Mouse (Mus musculus) urinary bladder, postnatal 14 days (tissue): ENCODE measurements at regions not wholly inside any gene's neighbourhood (a gene's known extent, or its start where the extent isn't known, plus 50 kb on each side); places are given as distances from the start of the nearest gene placed in this dataset.

Experiments used
- DNase-seq: peaks from one replicate; pipeline ENCODE4 v3.0.0; 2021; ENCODE audit warnings: low spot score

- DNase-seq = no peak
These were observed 281.1 kb upstream of the Tle3 start for GRCm38 (mm10) chr9:61091036-61091435.

- DNase-seq = no peak
These were observed 279.2 kb upstream of the Tle3 start for GRCm38 (mm10) chr9:61092834-61093479.

- DNase-seq = no peak
These were observed 276.9 kb upstream of the Tle3 start for GRCm38 (mm10) chr9:61095069-61095775.

DNA sequence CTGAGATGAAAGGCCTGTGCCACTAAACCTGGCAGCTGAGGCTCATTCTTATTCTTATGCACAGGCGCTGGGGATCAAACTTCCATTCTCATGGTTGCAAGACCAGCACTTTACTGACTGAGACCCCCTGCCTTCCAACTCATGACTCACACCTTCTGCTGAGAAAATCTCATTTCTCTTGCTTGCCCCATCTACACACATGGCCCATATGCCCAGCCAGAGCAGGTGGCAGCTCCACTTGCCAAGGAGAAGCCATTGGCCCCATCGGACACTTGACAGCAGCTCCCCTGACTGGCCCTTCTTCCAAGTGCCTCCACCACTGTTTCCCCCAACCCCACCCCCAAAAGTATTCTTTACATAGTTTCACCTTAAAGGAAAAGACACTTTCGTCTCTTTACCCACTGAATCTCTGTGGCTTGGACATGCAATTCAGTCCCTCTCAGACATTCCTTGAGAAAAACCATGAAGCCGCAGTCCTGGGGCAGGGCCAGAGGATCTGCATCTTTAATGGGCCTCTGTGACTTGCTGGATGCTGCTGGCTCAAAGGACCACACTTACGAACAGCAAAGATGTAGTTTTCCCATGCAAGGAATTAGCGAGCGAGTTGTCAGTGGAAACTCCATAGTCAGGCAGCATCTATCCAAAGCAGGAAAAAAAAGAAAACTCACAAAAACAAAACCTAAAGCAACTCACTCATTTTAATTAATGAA is 270.3 kb upstream of the Tle3 start:
- no peak for DNase-seq

DNA sequence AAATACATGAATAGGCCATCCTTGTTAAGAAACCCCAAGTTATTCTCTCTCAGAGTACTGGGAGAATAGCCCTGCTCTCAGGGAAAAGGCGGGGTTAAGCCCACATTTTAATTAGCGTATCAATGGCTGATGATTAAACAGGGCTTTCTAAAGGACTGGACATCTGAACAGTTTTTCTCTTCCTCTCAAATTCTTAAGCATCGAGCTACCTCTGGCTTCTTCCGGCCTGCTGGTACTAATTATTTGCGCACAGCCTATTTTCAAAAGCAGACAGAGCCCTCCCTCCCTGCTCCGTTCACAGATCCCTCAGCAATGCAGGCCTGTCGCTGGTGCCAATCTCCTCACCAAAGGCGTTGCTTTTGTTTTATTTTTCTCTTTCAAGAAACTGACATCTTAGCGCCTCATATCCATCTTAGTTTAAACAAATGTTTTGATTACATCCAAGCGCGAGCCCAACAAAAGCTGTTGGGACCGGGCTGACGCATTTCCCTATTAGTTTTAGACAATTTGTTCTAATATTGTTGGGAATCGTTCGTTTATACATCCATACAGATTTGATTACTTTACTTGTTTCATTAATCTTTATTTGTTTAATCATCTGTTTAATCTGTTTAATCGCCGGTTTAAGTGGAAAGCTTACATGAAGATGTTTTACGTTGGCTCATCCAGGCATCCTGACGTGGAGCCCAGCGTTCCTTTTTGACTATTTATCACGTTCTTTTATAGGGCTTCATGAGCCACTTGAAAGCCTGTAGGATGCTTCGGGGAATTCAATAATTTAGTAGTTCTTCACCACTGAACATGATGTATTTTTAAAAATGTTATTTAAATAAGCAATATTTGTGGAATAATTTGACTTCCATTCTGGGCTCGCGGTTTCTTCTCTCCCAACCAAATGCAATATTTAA is 269.5 kb upstream of the Tle3 start:
- DNase-seq = no peak

- no peak for DNase-seq
These were observed 266.5 kb upstream of the Tle3 start for GRCm38 (mm10) chr9:61105550-61106280.

DNA sequence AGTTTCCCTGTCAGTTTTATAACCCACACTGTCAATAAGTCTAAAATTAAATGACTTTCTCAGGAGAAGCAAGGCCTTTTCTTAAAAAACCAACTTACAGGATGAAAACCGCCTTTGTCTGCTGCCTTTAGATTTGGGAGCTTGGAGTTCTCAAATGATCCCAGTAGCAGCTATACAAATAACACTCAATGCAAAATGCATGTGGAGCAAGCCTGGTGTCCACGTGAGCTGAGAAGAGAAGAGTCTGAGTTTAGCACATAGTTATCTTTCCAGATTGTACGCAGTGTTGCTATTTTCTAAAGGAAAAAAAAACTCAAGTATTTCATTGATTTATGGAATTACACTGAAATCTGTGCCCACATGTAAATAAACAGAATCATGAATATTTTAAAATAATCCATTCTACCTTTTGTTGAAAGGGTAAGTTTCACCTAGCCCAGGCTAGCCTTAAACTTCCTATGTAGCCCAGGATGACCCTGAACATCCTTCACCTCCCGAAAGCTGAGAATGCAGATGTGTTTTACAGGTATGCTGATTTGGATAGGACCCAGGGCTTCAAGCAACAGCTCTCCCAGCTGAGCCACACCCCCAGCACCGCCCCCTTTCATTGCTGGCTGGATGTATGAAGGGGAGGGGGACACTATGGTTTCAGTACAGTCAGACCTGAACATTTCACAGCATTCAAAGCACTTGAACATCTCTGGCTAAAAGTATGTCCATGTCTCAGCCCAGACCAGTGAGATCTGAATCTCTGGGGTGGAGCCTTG is 262.5 kb upstream of the Tle3 start:
- DNase-seq = no peak

GRCm38 (mm10) chr9:61111206-61111605 is 261.0 kb upstream of the Tle3 start:
- DNase-seq = no peak

DNA sequence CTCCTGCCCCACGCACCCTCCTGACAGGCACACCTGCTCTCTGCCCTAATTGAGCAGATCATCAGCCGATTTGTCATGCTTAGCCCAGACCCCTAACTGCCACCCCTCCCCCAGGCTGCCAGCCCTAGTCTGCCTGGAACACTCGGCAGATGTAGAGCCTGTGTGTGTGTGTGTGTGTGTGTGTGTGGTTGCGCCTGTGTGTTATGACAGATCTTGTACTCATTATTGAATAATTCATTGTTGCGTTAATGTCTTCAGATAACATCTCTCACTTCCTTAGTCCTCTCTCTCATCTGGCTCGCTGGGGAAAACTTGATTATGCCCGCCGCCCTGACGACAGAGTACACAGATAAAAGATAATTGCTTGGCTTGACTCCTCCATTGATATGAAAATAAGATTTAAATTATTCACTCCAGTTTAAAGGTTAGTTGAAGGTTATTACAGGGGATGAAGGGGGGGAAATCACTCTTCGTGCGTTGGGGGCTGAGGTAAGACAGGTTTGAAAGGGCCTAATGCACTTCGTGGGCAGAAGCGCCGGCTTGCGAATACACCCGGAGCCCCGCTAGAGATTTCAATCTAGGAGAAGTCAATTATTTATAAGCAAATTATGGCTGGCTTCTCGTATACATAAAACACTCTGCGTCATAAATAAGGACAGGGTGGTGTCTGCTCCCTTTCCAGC is 260.3 kb upstream of the Tle3 start:
- peak; percentile 36 for DNase-seq

GRCm38 (mm10) chr9:61119252-61119651 is 252.9 kb upstream of the Tle3 start:
- no peak for DNase-seq

- no peak for DNase-seq
These were observed 251.6 kb upstream of the Tle3 start for GRCm38 (mm10) chr9:61120531-61120930.

DNA sequence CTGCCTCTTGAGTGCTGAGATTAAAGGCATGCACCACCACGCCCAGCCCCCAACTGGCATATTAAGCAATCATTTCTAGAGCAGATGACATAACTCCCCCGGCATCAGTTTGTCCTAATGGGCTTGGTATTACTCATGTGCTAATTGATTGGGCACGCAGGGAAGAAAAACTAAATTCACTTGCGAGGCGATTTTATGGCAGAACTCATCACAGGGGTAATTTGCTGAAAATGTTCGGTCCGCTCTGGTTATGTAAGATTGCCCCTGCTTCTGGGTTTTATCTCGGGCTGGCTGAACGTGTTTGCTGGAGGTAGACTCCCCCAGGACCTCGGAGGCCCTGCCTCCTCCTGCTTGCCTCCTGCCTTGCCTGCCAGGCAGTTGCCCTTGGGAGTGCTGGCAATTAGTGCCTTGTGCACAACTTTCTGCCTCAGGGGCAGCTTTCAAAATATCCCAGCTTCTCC is 251.2 kb upstream of the Tle3 start:
- DNase-seq = no peak

DNA sequence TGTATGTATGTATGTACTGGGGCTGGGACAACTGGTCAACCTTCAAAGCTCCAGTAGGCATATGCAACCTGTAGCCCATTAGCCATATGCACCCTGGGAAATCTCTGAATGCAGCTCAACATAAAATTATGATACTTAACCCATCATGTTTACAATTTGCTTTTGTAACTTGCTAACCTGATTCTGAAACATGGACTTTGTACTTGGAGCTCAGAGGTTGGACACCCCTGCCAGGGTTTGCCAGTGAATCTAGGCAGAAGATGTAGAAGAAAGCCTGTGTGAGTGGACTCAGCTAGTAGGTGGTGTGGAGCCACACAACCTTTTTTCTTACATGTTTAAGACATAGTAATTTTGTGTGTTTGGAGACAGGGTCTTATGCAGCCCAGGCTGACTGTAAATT is 248.7 kb upstream of the Tle3 start:
- DNase-seq = no peak

DNA sequence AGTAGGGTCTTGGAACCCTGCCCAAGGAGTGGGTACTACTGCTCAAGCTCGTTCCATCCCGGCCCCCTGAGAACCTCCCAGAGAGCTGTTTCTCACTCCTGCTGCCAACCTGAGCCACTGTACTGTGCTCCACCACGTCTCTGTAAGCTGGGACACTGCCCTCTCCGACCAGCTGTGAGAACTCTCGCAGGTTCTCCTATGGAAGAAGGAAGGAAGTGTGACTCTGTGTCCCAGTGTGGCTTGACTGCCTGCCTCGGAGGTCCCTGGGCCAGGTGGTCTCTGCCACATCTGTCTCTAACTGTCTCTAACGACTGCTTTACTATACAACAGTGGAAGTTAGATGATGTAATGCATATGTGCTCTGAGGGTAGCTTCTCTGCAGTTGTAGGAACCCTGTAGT is 246.4 kb upstream of the Tle3 start:
- DNase-seq = no peak

DNA sequence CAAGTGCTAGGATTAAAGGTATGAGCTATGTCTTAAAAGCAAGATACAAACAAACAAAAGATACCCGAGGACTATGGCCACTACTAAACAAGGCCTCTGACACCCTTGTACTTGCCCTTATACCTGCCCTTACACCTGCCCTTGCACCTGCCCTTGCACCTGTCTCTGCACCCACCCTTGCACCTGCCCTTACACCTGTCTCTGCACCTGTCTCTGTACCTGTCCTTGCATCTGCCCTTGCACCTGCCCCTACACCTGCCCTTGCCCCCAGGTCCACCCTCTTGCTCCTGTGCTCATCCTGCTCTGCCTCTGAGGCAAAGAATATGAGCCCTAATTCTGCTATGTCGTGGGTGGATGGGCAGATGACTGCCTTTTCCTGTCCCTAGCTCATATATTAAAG is 244.1 kb upstream of the Tle3 start:
- DNase-seq = no peak

DNA sequence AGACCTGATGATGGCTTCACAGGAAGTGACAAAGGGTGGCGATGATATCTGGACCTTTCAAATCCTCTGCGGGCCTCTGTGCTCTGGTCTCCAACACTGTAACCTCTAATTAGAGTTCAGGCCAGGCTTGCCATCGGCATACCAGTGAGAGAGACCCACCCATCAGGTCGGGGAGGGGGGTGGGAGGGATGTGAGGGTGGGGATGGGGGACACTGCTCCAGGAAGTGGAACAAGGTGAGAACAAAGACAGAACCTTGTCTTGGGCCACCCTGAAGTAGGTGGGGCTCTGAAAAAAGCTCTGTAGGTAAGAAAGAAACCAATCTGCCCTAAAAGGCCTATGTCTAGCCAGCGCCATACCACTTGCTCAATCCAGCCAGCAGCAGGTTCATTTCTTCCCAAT is 243.0 kb upstream of the Tle3 start:
- DNase-seq = no peak

- no peak for DNase-seq
These were observed 241.3 kb upstream of the Tle3 start for GRCm38 (mm10) chr9:61130877-61131276.

- no peak for DNase-seq
These were observed 236.8 kb upstream of the Tle3 start for GRCm38 (mm10) chr9:61135263-61135882.

- DNase-seq = no peak
These were observed 236.2 kb upstream of the Tle3 start for GRCm38 (mm10) chr9:61135917-61136316.
